Mouse (Mus musculus) forebrain, embryonic 12.5 days (tissue): ENCODE data around the gene Coa3. TPM values are rescaled to one million over a fixed set of nuclear protein-coding genes. Genes with fewer than 3 reads are reported as not detected.
A peak's percentile ranks its signal among the peaks of the same experiment; 100 is the strongest.

Experiments used
- ATAC-seq: fragments of 200-750 bp; cut with Nextera tagmentation; 2 replicates; pipeline ENCODE4 v1.8.0; 2017; ENCODE audit warnings: moderate TSS enrichment; ENCODE audit not compliant: low FRiP score
- H3K27ac ChIP-seq: fragments of 300-500 bp; sonication (generic); 2 replicates; pipeline ENCODE4 v1.5.1; 2016; ENCODE audit warnings: mild to moderate bottlenecking
- H3K27me3 ChIP-seq: fragments of 300-500 bp; sonication (generic); 2 replicates; pipeline ENCODE4 v1.6.1; 2016; ENCODE audit warnings: mild to moderate bottlenecking
- H3K36me3 ChIP-seq: fragments of 300-500 bp; sonication (generic); replicated peaks from 2 replicates; pipeline ENCODE4 v1.6.1; 2016; ENCODE audit warnings: mild to moderate bottlenecking
- H3K4me1 ChIP-seq: fragments of 300-500 bp; sonication (generic); 2 replicates; pipeline ENCODE4 v1.6.1; 2016
- H3K4me2 ChIP-seq: fragments of 300-500 bp; sonication (generic); 2 replicates; pipeline ENCODE4 v1.6.1; 2016; ENCODE audit warnings: mild to moderate bottlenecking, moderate library complexity
- H3K4me3 ChIP-seq: fragments of 300-500 bp; sonication (generic); replicated peaks from 2 replicates; pipeline ENCODE4 v1.5.1; 2016; ENCODE audit warnings: mild to moderate bottlenecking
- H3K9ac ChIP-seq: fragments of 300-500 bp; sonication (generic); 2 replicates; pipeline ENCODE4 v1.6.1; 2016; ENCODE audit warnings: mild to moderate bottlenecking
- H3K9me3 ChIP-seq: fragments of 300-500 bp; sonication (generic); 2 replicates; pipeline ENCODE4 v1.6.1; 2016
- WGBS: fragments of 180-500 bp; shearing (Covaris S2); methylation state at CpG from one replicate; pipeline ENCODE4 v1.1.7; 2016; 5-methylcytosine and 5-hydroxymethylcytosine counted together
- polyA plus RNA-seq: library from polyadenylated mRNA; unstranded; fragments of >200 nt; fragmentation: Nextera tagmentation; extraction: Ambion mirVana; gene quantifications from 2 replicates; pipeline ENCODE4 v1.2.1, GENCODE M21; 2016

Gene Coa3
- polyA plus RNA-seq, 1 experiment from 2014 or later, result 183 TPM

DNA sequence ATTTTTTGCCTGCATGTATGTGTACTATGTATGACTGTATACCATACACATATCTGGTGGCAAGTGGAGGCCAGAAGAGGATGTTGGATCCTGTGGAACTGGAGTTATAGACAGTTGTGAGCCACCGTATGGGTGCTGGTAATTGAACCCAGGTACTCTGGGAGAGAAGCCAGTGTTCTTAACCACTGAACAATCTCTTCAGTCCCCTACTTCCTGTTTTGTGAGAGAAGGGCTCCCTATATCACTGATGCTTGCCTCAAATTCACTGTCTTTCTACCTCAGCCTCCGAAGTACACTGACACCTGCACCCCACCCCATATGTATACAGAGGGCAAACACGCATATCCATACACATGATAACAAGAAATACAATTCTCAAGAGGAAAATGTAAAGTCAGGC lies 32.2 kb upstream of the Coa3 start:
- 86% methylated on average over 3 of the region's 3 CpGs for WGBS
- no peak overlapping the region for H3K4me2 ChIP-seq
- no peak overlapping the region for H3K4me3 ChIP-seq
- H3K9me3 ChIP-seq, result no peaks in the 10 kb centered on the region
- H3K4me1 ChIP-seq, result peaks cover 3% of the 10 kb centered on the region; the same call in 1 of the 2 replicates
- ATAC-seq, result no peak
- no peaks in the 10 kb centered on the region for H3K36me3 ChIP-seq
- H3K9ac ChIP-seq, result no peak overlapping the region
- 0 out of 2 replicates have a peak, but pooled peaks cover 6% of the 10 kb centered on the region for H3K27me3 ChIP-seq
- H3K27ac ChIP-seq, result no peak overlapping the region

DNA sequence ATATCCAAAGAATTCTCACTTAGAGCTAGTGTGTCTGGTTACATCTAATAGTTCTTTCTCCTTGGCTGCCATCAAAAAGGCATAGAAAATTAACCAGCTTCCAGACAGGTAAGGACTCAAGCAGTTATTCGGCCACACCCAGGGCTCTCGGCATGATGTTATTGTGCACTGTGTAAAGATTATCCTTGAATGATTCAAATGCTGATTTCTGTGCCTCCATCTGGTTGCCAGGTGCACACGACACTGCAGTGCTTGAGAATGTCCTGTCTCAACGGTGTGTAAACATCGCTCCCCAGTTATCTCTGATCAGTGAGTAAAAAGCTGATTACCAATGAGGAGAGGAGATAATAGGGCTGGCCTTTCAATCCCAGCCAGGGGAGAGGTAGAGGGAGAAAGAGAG lies 28.8 kb upstream of the Coa3 start:
- Histone ChIP-seq H3K27ac (no peak overlapping the region), H3K27me3 (no peaks in the 10 kb centered on the region), H3K9ac (no peak overlapping the region), H3K4me3 (no peak overlapping the region), H3K4me1 (no peaks in the 10 kb centered on the region), H3K9me3 (no peaks in the 10 kb centered on the region), H3K4me2 (no peak overlapping the region), H3K36me3 (no peaks in the 10 kb centered on the region)
- 48% methylated on average over 5 of the region's 5 CpGs for WGBS
- no peak for ATAC-seq

DNA sequence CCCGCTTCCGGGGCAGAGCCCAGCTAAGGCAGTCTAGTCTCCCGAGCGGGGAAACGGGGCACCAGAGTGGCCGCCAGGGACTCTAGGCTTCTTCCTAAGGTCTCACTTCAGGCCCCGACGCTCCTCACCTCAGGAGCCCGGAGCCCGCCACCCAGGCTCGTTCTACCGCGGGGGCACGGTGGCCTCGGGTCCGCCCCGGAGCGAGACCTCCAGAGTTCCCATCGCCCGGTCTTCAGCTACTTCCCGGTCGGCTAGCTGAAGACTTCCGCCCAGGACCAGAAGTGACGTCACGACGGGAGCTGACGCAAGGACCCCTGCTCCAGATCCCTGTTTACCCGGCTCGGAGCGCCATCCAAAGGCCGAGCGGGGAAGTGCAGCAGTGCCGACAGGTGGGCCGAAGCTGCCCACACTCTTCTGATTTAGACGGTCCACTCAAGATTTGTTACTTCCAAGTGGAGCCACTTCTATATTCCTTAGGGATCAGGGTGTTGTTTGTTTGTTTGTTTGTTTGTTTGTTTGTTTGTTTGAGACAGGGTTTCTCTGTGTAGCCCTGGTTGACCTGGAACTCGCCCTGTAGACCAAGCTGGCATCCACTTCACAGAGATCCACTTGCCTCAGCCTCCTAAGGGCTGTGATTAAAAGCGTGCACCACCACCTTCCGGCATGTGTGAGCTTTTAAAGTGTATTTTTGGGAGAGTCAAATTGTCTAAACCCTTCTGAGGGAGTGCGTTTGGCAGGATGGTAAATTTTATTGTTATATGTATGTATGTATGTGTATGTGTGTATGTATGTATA lies 23.3 kb upstream of the Coa3 start, which contains the start of gene Becn1:
Becn1 (minus strand) TSS at position 283 of the 795 bp plus-strand sequence.
- peaks cover 19% of the 10 kb centered on the region for H3K36me3 ChIP-seq
- H3K27ac ChIP-seq, result peak within 1 kb of the TSS; percentile 47; the same call in 1 of the 2 replicates
- H3K9ac ChIP-seq, result peak within 1 kb of the TSS; percentile 90
- peak within 1 kb of the TSS; percentile 71 for H3K4me3 ChIP-seq
- H3K27me3 ChIP-seq, result no peaks in the 10 kb centered on the region
- H3K4me1 ChIP-seq, result peaks cover 19% of the 10 kb centered on the region
- no peaks in the 10 kb centered on the region for H3K9me3 ChIP-seq
- 7% methylated on average over 39 of the region's 39 CpGs for WGBS
- peak within 1 kb of the TSS; percentile 100 for H3K4me2 ChIP-seq
- peak; percentile 96 for ATAC-seq

DNA sequence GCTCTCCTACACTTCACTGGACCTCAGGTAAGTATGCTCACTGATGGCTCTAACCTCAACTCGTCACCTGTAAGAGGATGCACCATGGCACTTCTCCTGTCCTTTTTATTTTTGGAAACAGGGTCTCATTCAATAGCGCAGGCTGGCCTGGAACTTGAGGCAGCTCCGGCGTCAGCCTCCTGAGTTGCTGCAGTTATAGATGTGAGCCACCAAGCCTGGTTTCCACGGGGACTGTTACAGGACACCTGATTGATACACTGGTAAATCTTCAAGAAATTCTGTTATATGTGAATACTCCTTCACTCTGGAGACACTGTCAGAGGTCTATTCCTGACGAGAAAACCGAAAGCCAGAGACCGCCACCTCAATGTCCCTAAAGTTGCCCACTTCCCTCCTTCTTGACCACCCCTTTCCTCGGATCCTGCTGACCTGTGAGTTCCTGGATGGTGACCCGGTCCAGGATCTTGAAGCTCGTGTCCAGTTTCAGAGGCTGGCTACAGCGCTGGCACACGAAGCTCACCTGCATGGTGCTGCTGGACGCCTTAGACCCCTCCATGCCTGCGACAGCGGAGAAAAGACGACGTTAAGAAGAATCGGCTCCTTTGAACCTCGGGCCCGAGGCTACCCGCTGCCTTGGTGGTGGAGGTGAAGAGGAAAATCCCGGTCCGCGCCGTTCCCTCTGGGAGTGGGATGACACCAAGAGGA lies 22.5 kb upstream of the Coa3 start:
- no peaks in the 10 kb centered on the region for H3K9me3 ChIP-seq
- H3K27me3 ChIP-seq, result no peaks in the 10 kb centered on the region
- 14% methylated on average over 26 of the region's 26 CpGs for WGBS
- peak overlapping the region; percentile 90 for H3K9ac ChIP-seq
- H3K4me2 ChIP-seq, result peak overlapping the region; percentile 100
- H3K36me3 ChIP-seq, result peaks cover 19% of the 10 kb centered on the region
- peak overlapping the region; percentile 71 for H3K4me3 ChIP-seq
- H3K27ac ChIP-seq, result peak overlapping the region; percentile 47; the same call in 1 of the 2 replicates
- ATAC-seq, result no peak
- H3K4me1 ChIP-seq, result peaks cover 19% of the 10 kb centered on the region

DNA sequence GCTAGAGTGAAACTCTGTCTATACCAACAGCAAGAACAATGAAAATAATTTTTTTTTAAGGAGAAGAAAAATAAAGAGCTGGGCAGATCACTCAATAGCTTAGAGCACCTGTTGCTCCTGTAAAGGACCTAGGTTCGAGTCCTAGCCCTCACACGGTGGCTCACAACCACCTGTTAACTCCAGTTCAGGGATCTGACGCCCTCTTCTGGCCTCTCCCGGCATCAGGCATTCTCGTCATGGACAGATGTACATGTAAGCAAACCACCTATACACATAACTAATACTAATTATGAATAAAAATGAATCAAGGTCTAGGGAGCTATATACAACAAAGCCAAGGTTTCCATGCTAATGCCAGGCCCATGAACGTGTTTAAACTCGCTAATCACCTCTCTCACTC lies 22.0 kb upstream of the Coa3 start:
- no peaks in the 10 kb centered on the region for H3K9me3 ChIP-seq
- no peak overlapping the region for H3K27ac ChIP-seq
- H3K4me2 ChIP-seq, result peak overlapping the region; percentile 100
- H3K36me3 ChIP-seq, result peaks cover 25% of the 10 kb centered on the region
- peaks cover 19% of the 10 kb centered on the region for H3K4me1 ChIP-seq
- H3K9ac ChIP-seq, result peak overlapping the region; percentile 90; the same call in 1 of the 2 replicates
- H3K4me3 ChIP-seq, result peak overlapping the region; percentile 71
- 68% methylated on average over 7 of the region's 7 CpGs for WGBS
- no peaks in the 10 kb centered on the region for H3K27me3 ChIP-seq
- ATAC-seq, result no peak

DNA sequence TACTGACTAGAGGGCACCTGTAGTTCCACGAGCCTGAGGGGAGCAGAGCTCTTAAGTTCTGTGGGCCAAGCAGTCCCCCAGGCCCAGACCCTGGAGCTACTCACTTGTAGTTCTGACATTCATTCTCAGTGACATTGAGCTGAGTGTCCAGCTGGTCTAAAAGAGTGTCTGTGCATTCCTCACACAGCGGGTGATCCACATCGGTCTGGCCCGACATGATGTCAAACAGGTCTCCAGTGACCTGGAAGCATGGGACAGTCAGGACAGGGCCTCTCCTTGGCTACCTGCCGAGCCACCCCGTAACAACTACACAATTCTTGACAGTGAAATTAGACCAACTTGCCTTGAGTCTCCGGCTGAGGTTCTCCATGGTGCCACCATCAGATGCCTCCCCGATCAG lies 16.3 kb upstream of the Coa3 start:
- H3K27me3 ChIP-seq, result no peaks in the 10 kb centered on the region
- no peak overlapping the region for H3K27ac ChIP-seq
- H3K4me2 ChIP-seq, result no peak overlapping the region
- no peaks in the 10 kb centered on the region for H3K9me3 ChIP-seq
- ATAC-seq, result no peak
- H3K4me1 ChIP-seq, result peaks cover under 1% of the 10 kb centered on the region; the same call in 1 of the 2 replicates
- 87% methylated on average over 8 of the region's 8 CpGs for WGBS
- H3K36me3 ChIP-seq, result peaks cover 77% of the 10 kb centered on the region
- no peak overlapping the region for H3K4me3 ChIP-seq
- H3K9ac ChIP-seq, result no peak overlapping the region

DNA sequence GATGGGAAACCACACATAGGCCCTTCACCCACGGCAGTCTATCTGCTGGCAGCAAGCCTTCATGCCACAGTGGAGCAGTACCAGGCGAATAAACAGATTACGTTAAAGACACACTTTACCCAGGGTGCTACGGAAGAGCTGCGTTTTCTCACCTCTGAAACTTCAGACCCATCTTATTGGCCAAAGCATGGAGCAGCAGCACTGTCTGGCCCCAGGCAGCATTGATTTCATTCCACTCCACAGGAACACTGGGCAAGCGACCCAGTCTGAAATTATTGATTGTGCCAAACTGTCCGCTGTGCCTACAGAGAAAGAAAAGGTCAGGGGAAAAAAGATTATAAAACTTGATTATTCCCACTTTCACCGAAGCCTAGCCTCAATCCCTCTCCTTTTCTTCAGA lies 12.3 kb upstream of the Coa3 start:
- Histone ChIP-seq H3K4me1 (no peaks in the 10 kb centered on the region), H3K27ac (no peak overlapping the region), H3K9ac (no peak overlapping the region), H3K36me3 (peaks cover 82% of the 10 kb centered on the region), H3K4me3 (no peak overlapping the region), H3K9me3 (no peaks in the 10 kb centered on the region), H3K27me3 (no peaks in the 10 kb centered on the region), H3K4me2 (no peak overlapping the region)
- 97% methylated on average over 8 of the region's 8 CpGs for WGBS
- no peak for ATAC-seq

DNA sequence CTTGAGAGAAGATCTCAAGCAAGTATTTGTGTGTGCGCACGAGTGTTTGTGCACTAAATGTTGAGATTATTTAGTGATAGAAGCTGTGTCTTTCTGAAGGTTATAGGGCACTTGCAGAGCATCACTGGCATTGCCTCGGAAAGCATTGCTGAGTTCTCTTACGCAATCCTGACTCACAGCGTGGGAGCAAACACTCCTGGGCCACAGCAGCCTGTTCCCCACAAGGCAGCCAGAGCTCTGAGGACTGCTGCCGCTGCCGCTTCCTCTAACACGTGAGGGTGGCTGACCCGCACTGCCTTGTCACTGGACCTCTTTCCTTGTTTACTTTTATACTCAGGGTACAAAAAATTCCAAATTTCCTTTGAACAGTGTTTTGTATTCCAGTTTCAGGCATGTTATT lies 8.4 kb upstream of the Coa3 start:
- Histone ChIP-seq H3K27ac (no peak overlapping the region), H3K9me3 (no peaks in the 10 kb centered on the region), H3K4me3 (no peak overlapping the region), H3K4me1 (peaks cover 9% of the 10 kb centered on the region), H3K9ac (no peak overlapping the region), H3K4me2 (no peak overlapping the region), H3K27me3 (no peaks in the 10 kb centered on the region), H3K36me3 (peaks cover 52% of the 10 kb centered on the region)
- ATAC-seq, result no peak
- WGBS, result 96% methylated on average over 9 of the region's 9 CpGs

DNA sequence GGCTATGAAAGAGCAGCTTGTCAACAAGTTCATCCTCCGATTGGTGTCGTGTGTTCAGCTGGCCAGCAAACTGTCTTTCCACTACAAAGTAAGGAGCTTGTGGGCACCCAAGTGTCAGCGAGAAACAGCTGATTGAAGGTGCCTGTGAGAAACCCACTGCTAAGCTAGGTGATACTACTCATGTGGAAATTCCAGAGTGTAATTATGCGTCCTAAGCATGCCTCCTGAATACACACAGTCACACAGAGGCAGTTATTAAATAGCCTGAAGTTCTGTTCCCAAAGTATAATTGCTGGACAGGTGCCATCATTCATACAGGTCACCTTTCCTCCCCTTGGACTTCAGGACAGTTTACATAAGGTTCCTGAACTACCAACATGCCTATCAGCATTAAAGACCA lies 4.9 kb upstream of the Coa3 start:
- Histone ChIP-seq H3K4me3 (no peak overlapping the region), H3K4me1 (peaks cover 15% of the 10 kb centered on the region), H3K27me3 (peaks cover 22% of the 10 kb centered on the region), H3K27ac (no peak overlapping the region), H3K36me3 (peaks cover 18% of the 10 kb centered on the region), H3K4me2 (no peak overlapping the region), H3K9ac (no peak overlapping the region), H3K9me3 (no peaks in the 10 kb centered on the region)
- ATAC-seq, result no peak
- WGBS, result 72% methylated on average over 4 of the region's 4 CpGs

DNA sequence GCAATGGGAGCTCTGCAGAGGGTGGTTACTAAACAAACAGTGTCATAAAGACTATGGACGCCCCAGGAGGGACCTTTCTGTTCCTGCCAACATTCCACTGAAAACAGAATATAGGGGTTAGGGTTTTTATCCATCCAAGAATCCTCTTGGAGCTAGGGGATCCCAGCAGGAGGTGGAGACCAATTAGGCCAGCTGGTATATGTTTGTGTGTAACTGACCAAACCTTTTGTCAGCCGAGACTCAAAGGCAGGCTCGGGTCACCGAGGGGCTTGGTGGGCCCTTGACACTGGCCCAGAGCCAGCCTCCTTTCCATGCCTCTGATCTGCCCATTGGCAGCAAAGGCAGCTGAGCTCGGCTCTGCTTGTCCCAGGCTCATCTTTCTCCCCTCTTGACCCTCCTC lies 4.0 kb upstream of the Coa3 start:
- Histone ChIP-seq H3K27me3 (peaks cover 22% of the 10 kb centered on the region), H3K4me3 (no peak overlapping the region), H3K9ac (no peak overlapping the region), H3K36me3 (peaks cover 11% of the 10 kb centered on the region; the same call in 1 of the 2 replicates), H3K4me1 (peaks cover 20% of the 10 kb centered on the region), H3K27ac (no peak overlapping the region), H3K9me3 (no peaks in the 10 kb centered on the region), H3K4me2 (no peak overlapping the region)
- no peak for ATAC-seq
- WGBS, result 9% methylated on average over 5 of the region's 5 CpGs

DNA sequence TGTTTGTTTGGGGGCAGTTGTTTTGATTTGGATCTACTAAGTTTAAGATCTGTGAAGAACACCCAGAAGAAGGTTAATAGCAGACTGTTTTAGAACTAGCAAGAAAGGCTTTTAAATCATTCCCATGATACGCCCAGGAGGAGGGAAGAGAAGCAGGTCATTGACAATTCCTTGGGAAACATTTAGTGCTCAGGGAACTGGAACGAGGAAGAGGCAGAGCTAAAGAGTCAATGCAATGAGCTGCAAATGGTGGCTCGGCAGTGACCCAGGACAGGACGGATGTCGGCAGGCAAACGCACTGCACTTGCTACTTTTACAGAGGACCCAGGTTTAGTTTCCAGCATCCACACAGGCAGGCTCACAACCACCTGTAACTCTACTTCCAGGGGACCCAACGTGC lies 1.9 kb upstream of the Coa3 start:
- ATAC-seq, result no peak
- Histone ChIP-seq H3K4me2 (no peak overlapping the region), H3K36me3 (peaks cover 2% of the 10 kb centered on the region; the same call in 1 of the 2 replicates), H3K27me3 (peaks cover 29% of the 10 kb centered on the region), H3K9me3 (no peaks in the 10 kb centered on the region), H3K4me1 (peaks cover 38% of the 10 kb centered on the region), H3K9ac (no peak overlapping the region), H3K27ac (no peak overlapping the region), H3K4me3 (no peak overlapping the region)
- WGBS, result 59% methylated on average over 7 of the region's 7 CpGs

DNA sequence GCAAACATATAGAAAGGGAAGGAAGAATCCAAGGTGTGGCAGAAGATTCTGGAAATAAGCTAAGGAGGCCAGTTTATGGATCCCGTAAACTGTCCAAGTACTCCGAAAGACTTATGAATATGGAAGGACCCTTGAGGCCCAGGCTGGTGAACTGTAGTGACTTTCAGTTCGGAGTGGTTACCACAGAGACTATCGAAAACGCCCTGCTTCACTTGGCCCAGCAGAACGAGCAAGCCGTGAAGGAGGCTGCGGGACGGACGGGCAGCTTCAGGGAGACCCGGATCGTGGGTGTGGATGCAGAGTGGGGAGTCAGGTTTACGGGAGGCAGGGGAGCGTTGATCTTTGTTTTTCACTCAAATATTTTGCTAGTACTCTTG lies 267 bp upstream of the Coa3 start:
- peak; percentile 18; the same call in 1 of the 2 replicates for ATAC-seq

More for the DNA sequence above, 267 bp upstream of the Coa3 start:
- no peak overlapping the region for H3K27ac ChIP-seq
- H3K4me1 ChIP-seq, result peaks cover 38% of the 10 kb centered on the region
- no peaks in the 10 kb centered on the region for H3K9me3 ChIP-seq
- H3K36me3 ChIP-seq, result no peaks in the 10 kb centered on the region
- peak overlapping the region; percentile 76 for H3K4me3 ChIP-seq
- peaks cover 29% of the 10 kb centered on the region for H3K27me3 ChIP-seq
- H3K4me2 ChIP-seq, result peak overlapping the region; percentile 77
- H3K9ac ChIP-seq, result no peak overlapping the region
- 63% methylated on average over 14 of the region's 14 CpGs for WGBS
